Comparison of ENCODE assay signal across 8 mouse cellular contexts in the genomic region with DNA sequence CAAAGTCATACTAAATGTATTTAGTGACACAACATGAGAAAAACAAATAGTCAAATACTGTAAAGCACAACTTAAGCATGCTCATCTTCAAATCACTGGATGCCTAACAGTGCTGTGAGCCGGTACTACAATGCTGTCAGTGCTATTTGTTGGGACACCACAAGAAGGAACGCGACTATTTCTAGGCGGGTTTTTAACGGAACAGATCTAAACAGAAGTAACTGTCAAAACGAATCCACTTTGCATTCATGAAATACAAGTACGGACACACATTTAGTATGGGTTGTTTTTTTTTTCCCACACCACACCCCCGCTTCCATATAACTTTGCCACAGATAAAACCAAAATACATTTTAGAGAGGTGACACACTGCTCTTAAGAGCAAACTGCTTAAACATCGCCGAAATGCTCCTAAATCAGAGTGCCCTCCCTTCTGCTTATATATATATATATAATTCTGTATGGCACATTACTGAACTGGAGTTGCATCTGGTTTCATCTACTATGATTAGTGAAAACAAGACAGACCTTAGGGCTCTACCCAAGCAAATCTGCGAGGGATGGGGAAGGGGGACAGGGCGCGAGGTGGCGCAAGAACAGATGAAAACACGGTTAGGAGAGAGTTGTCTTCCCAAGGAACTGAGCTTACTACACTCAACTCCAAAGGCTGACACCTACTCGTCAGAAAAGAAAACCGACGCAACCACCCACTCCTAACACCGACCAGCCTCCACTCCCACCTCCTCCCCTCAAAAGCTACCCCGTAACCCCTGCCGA. TPM values are rescaled to one million over a fixed set of nuclear protein-coding genes. Genes with fewer than 3 reads are reported as not detected.
DNase-seq lines count a peak whose midpoint lies in the region; ATAC-seq and TF ChIP-seq lines count a peak whose summit lies in the region.

No protein-coding gene starts in this region.

- no peak for TF ChIP-seq POLR2A in cortical plate, adult 2 months (IDR thresholded peaks at IDR 0.05; ENCODE audit: extremely low read depth, insufficient read depth, low read length)

- H3K9me3 ChIP-seq in limb, embryonic 15.5 days, result no peaks in the 10 kb centered on the region
- no peaks in the 10 kb centered on the region for H3K9me3 ChIP-seq in midbrain, embryonic 14.5 days (ENCODE audit: control insufficient read depth, low read length)

- H3K9ac ChIP-seq in limb, embryonic 15.5 days, result peak overlapping the region; percentile 82
- peak overlapping the region; percentile 95 for H3K9ac ChIP-seq in midbrain, embryonic 14.5 days (replicated peaks; ENCODE audit: low read length)

- no peak overlapping the region for H3K27ac ChIP-seq in cortical plate, adult 2 months (ENCODE audit: insufficient read depth, low read length)
- peak overlapping the region; percentile 99 for H3K27ac ChIP-seq in limb, embryonic 15.5 days
- H3K27ac ChIP-seq in midbrain, embryonic 14.5 days (replicated peaks; ENCODE audit: low read depth, low read length), result peak overlapping the region; percentile 99

- peaks cover 1% of the 10 kb centered on the region; the same call in 1 of the 2 replicates for H3K4me1 ChIP-seq in cortical plate, adult 2 months (ENCODE audit: control insufficient read depth, insufficient read depth, low read length)
- H3K4me1 ChIP-seq in limb, embryonic 15.5 days, result no peaks in the 10 kb centered on the region
- no peaks in the 10 kb centered on the region; the same call in 1 of the 2 replicates for H3K4me1 ChIP-seq in midbrain, embryonic 14.5 days (ENCODE audit: control insufficient read depth, insufficient read depth, low read length)

- peak overlapping the region; percentile 94 for H3K4me3 ChIP-seq in cortical plate, adult 2 months (ENCODE audit: insufficient read depth, low read length)
- peak overlapping the region; percentile 92 for H3K4me3 ChIP-seq in limb, embryonic 15.5 days
- peak overlapping the region; percentile 96 for H3K4me3 ChIP-seq in midbrain, embryonic 14.5 days (replicated peaks; ENCODE audit: low read depth, low read length)

- no peak for ATAC-seq in limb, embryonic 15.5 days (ENCODE audit: insufficient number of reproducible peaks, low FRiP score, low TSS enrichment, low read depth)
- peak; percentile 2 for ATAC-seq in midbrain, embryonic 14.5 days (ENCODE audit: low FRiP score, low TSS enrichment)

- H3K4me2 ChIP-seq in limb, embryonic 15.5 days, result peak overlapping the region; percentile 76
- peak overlapping the region; percentile 60 for H3K4me2 ChIP-seq in midbrain, embryonic 14.5 days (ENCODE audit: low read length)

- no peaks in the 10 kb centered on the region; the same call in 1 of the 2 replicates for H3K27me3 ChIP-seq in limb, embryonic 15.5 days
- H3K27me3 ChIP-seq in midbrain, embryonic 14.5 days (ENCODE audit: control insufficient read depth, insufficient read depth, low read length), result no peaks in the 10 kb centered on the region

- TF ChIP-seq CTCF in cortical plate, adult 2 months (IDR thresholded peaks at IDR 0.05; ENCODE audit: extremely low read depth, insufficient read depth, low read length), result peak; percentile 28; the same call in 1 of the 2 replicates

- DNase-seq in urinary bladder, adult 2 months (ENCODE audit: low spot score), result peak; percentile 27
- no peak for DNase-seq in urinary bladder, postnatal 25 days (ENCODE audit: low spot score)
- peak; percentile 78 for DNase-seq in heart, adult 11 months
- DNase-seq in kidney, adult 11 months, result peak; percentile 52
- DNase-seq in midbrain, embryonic 14.5 days, result peak; percentile 78
- peak; percentile 62 for DNase-seq in testis, postnatal 10 days (ENCODE audit: low spot score)

- WGBS in limb, embryonic 15.5 days, result 20% methylated on average over 21 of the region's 21 CpGs
- 23% methylated on average over 21 of the region's 21 CpGs for WGBS in midbrain, embryonic 14.5 days

- H3K36me3 ChIP-seq in limb, embryonic 15.5 days, result no peaks in the 10 kb centered on the region
- H3K36me3 ChIP-seq in midbrain, embryonic 14.5 days (ENCODE audit: control insufficient read depth, insufficient read depth, low read length), result no peaks in the 10 kb centered on the region

RNA-seq across cellular contexts. Expression of gene Lcorl, which starts 1.7 kb away (rescaled TPM):
- 5.8 and 6.0 TPM in 2 replicates for polyA plus RNA-seq in urinary bladder, adult 2 months (2012; rRNA removed)
- 9.5 and 9.9 TPM in 2 replicates for polyA plus RNA-seq in cortical plate, adult 2 months (2012; rRNA removed)
- 18.7 and 20.9 TPM in 2 replicates for polyA plus RNA-seq in limb, embryonic 15.5 days (2015; fragmentation: Nextera tagmentation; extraction: Ambion mirVana)
- 84.7 and 88.5 TPM in 2 replicates for polyA plus RNA-seq in midbrain, embryonic 14.5 days (2014; fragmentation: Nextera tagmentation; extraction: Ambion mirVana)
